20 mouse cellular contexts compared by ENCODE assay signal in the genomic region with DNA sequence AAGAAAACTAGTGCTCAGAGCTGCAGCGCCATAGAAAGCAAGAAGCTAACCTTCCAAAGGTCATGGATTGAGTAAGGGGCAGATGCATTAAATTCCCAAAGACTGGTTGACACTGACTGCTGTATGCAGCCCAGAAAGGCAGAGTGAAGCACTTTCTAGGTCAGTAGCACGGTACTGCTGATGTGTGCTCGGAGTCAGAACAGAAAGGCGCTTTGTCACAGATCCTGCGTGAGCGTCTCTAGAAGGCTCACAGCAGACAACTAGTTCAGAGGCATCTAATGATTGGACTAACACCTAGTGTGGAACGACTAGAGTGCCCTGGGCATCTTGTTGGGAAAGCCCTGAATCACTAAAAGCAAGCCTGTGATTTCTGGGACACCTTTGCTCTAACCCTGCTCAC. TPM values are rescaled to one million over a fixed set of nuclear protein-coding genes. Genes with fewer than 3 reads are reported as not detected.
"Had no signal": no experiment of that assay in that cellular context is flagged by ENCODE, and none has a peak within 500 bp of the region (broad histone marks: within the 10 kb centered on the region; RNA-seq: fewer than 3 reads in every experiment).

No protein-coding gene starts in this region.

- H3K4me2 ChIP-seq: lung, embryonic 14.5 days; midbrain, embryonic 12.5 days; stomach, embryonic 15.5 days had no signal

- H3K27ac ChIP-seq: midbrain, embryonic 10.5 days; midbrain, embryonic 12.5 days; stomach, embryonic 15.5 days; stomach, postnatal 0 days had no signal

- H3K27me3 ChIP-seq: midbrain, embryonic 12.5 days; stomach, embryonic 15.5 days had no signal

- H3K4me3 ChIP-seq: midbrain, embryonic 10.5 days; midbrain, embryonic 12.5 days; stomach, embryonic 15.5 days had no signal

- DNase-seq: lung, adult 18-20 months; lung, embryonic 14.5 days; lung, postnatal 10 days; lung, postnatal 4 days; midbrain, embryonic 14.5 days; right cerebral cortex, postnatal 14 days; thymus, adult 2 months; thymus, postnatal 25 days; thymus, postnatal 4 days had no signal

- H3K9ac ChIP-seq: lung, embryonic 14.5 days; midbrain, embryonic 12.5 days; stomach, embryonic 15.5 days had no signal

- H3K9me3 ChIP-seq: midbrain, embryonic 10.5 days; midbrain, embryonic 12.5 days; stomach, embryonic 15.5 days had no signal

- H3K4me1 ChIP-seq: midbrain, embryonic 10.5 days; midbrain, embryonic 12.5 days; stomach, embryonic 15.5 days had no signal

RNA-seq across cellular contexts. Expression of a gene that starts 56.1 kb away (rescaled TPM):
- polyA plus RNA-seq: liver, embryonic 16.5 days; lung, embryonic 14.5 days; lung, embryonic 16.5 days; midbrain, embryonic 10.5 days; midbrain, embryonic 12.5 days; midbrain, embryonic 14.5 days; midbrain, postnatal 0 days; neural tube, embryonic 11.5 days; neural tube, embryonic 14.5 days; spleen, adult 2 months; stomach, embryonic 15.5 days; stomach, postnatal 0 days; thymus, adult 2 months; urinary bladder, adult 2 months had no signal
